Mouse (Mus musculus) lung, postnatal 0 days (tissue): Measurements from ENCODE around the gene Atp6v1g2. TPM values are rescaled to one million over a fixed set of nuclear protein-coding genes. Genes with fewer than 3 reads are reported as not detected.

Source experiments
- ATAC-seq: fragments of 200-750 bp; cut with Nextera tagmentation; 2 replicates; pipeline ENCODE4 v1.8.0; 2017; ENCODE audit warnings: moderate library complexity
- DNase-seq: peaks from one replicate; pipeline ENCODE4 v3.0.0-alpha.2; 2016; ENCODE audit warnings: low spot score
- H3K27ac ChIP-seq: fragments of 300-500 bp; sonication (generic); 2 replicates; pipeline ENCODE4 v1.5.1; 2014; ENCODE audit warnings: antibody characterized with exemption, mild to moderate bottlenecking, low read length, mixed read lengths
- H3K27me3 ChIP-seq: fragments of 300-500 bp; sonication (generic); replicated peaks from 2 replicates; pipeline ENCODE4 v1.6.1; 2014; ENCODE audit warnings: low read length, mixed read lengths; ENCODE audit not compliant: insufficient read depth
- H3K36me3 ChIP-seq: fragments of 300-500 bp; sonication (generic); 2 replicates; pipeline ENCODE4 v1.6.1; 2014; ENCODE audit warnings: low read length, mixed read lengths; ENCODE audit not compliant: insufficient read depth
- H3K4me1 ChIP-seq: fragments of 300-500 bp; sonication (generic); 2 replicates; pipeline ENCODE4 v1.6.1; 2014; ENCODE audit warnings: antibody characterized with exemption, low read depth, low read length, mixed read lengths; ENCODE audit not compliant: insufficient read depth
- H3K4me2 ChIP-seq: fragments of 300-500 bp; sonication (generic); replicated peaks from 2 replicates; pipeline ENCODE4 v1.6.1; 2014; ENCODE audit warnings: low read depth, mild to moderate bottlenecking, low read length, moderate library complexity, mixed read lengths
- H3K4me3 ChIP-seq: fragments of 300-500 bp; sonication (generic); 2 replicates; pipeline ENCODE4 v1.5.1; 2014; ENCODE audit warnings: low read depth, low read length
- H3K9ac ChIP-seq: fragments of 300-500 bp; sonication (generic); replicated peaks from 2 replicates; pipeline ENCODE4 v1.6.1; 2014; ENCODE audit warnings: low read depth, mild to moderate bottlenecking
- H3K9me3 ChIP-seq: fragments of 300-500 bp; sonication (generic); 2 replicates; pipeline ENCODE4 v1.6.1; 2016; ENCODE audit warnings: low read length, mixed read lengths
- CTCF ChIP-seq: IDR thresholded peaks from 2 replicates; pipeline ENCODE4 v1.5.1; 2016; ENCODE audit warnings: antibody characterized with exemption, mild to moderate bottlenecking
- EP300 ChIP-seq: IDR thresholded peaks from 2 replicates; pipeline ENCODE4 v1.6.1; 2016; ENCODE audit warnings: antibody characterized with exemption, mild to moderate bottlenecking, control low read depth
- WGBS: fragments of 180-500 bp; shearing (Covaris S2); extraction: QIAGEN DNeasy Blood & Tissue Kit; methylation state at CpG from one replicate; pipeline ENCODE4 v1.1.7; 2014; 5-methylcytosine and 5-hydroxymethylcytosine counted together
- polyA plus RNA-seq: library from polyadenylated mRNA; unstranded; fragments of >200 nt; fragmentation: Nextera tagmentation; extraction: Ambion mirVana; gene quantifications from 2 replicates; pipeline ENCODE4 v1.2.1, GENCODE M21; 2015

Gene Atp6v1g2
- polyA plus RNA-seq, 1 experiment from 2014 or later, result 4.7 TPM

DNA sequence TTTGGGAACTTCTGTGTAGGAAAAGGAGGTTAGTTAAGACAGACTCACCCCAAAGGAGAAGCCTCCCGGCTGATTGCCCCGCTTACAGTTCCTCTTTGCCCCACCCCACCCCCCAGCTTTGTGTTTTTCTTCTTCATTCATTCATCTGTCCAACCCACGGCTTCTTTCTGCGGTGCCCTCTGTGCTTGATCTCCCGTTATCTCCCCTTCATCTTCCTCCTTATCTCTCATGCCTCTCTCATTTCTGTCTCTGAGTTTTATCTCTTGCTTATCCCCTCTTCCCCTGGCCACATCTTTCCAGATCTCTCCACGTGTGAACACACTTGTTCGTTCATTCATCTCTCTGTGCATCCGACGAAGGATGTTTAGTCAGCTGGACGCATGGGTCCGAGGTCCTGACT lies 32.3 kb upstream of the Atp6v1g2 start:
- no peaks in the 10 kb centered on the region for H3K9me3 ChIP-seq
- H3K4me3 ChIP-seq, result no peak overlapping the region
- no peak for TF ChIP-seq CTCF
- TF ChIP-seq EP300, result no peak
- no peaks in the 10 kb centered on the region for H3K4me1 ChIP-seq
- H3K36me3 ChIP-seq, result no peaks in the 10 kb centered on the region
- 0 out of 2 replicates have a peak, but pooled peaks cover 3% of the 10 kb centered on the region for H3K27me3 ChIP-seq
- H3K27ac ChIP-seq, result no peak overlapping the region
- no peak overlapping the region for H3K9ac ChIP-seq
- ATAC-seq (no peak), DNase-seq (no peak)
- H3K4me2 ChIP-seq, result no peak overlapping the region
- WGBS, result 51% methylated on average over 11 of the region's 11 CpGs

DNA sequence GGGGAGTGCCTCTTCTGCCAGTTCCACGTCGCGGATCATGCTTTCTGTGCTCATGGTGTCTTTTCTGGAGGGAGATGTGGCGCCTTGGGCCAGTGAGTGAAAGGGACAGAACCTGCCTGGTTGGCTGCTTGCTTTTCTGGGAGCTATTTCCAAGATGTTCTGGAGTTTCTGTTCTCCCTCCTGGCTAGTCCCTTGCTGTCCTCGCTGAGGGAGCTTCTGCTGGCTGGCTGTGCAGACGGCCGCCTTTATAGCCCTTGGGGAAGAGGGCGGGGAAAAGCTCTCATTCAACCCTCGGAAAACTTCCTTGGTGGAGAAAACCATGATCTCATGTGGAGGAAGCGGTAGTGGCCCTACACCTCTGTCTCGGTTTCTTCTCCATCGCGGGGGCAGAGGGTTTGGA lies 31.7 kb upstream of the Atp6v1g2 start, which contains the start of gene Tnf:
Gene Tnf, minus strand, starts transcription at position 221 of the 400 bp plus-strand sequence.
- Histone ChIP-seq H3K4me2 (0 out of 2 replicates have a peak within 1 kb of the TSS, but pooled peaks have one; percentile 3), H3K27me3 (0 out of 2 replicates have a peak, but pooled peaks cover 3% of the 10 kb centered on the region), H3K4me1 (no peaks in the 10 kb centered on the region), H3K9ac (no peak within 1 kb of the TSS), H3K27ac (no peak within 1 kb of the TSS), H3K9me3 (no peaks in the 10 kb centered on the region), H3K4me3 (no peak within 1 kb of the TSS), H3K36me3 (no peaks in the 10 kb centered on the region)
- peak; percentile 50 for DNase-seq
- no peak for TF ChIP-seq CTCF
- no peak for TF ChIP-seq EP300
- peak; percentile 26; the same call in 1 of the 2 replicates for ATAC-seq
- 30% methylated on average over 13 of the region's 13 CpGs for WGBS

DNA sequence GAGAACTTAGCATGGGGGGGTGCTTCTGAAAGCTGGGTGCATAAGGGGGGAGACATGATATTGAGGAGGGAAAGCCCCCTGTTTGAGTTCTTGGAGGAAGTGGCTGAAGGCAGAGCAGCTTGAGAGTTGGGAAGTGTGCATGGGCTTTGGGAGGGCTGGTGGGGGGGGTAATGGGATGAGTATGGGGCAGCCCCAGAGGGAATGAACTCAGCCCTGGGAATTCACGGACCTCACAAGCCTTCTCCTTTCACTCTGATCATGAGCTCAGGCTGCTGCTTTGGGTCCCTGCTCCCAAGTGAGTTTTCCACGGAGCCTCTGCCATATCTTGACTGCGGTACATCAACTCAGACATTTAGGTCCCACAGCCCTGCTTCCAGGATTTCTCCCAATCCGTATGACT lies 31.0 kb upstream of the Atp6v1g2 start:
- Histone ChIP-seq H3K36me3 (no peaks in the 10 kb centered on the region), H3K9me3 (no peaks in the 10 kb centered on the region), H3K4me1 (no peaks in the 10 kb centered on the region), H3K4me2 (no peak overlapping the region), H3K27me3 (0 out of 2 replicates have a peak, but pooled peaks cover 3% of the 10 kb centered on the region), H3K9ac (no peak overlapping the region), H3K4me3 (no peak overlapping the region), H3K27ac (no peak overlapping the region)
- 70% methylated on average over 4 of the region's 4 CpGs for WGBS
- no peak for TF ChIP-seq EP300
- TF ChIP-seq CTCF, result no peak
- DNase-seq (no peak), ATAC-seq (no peak)

DNA sequence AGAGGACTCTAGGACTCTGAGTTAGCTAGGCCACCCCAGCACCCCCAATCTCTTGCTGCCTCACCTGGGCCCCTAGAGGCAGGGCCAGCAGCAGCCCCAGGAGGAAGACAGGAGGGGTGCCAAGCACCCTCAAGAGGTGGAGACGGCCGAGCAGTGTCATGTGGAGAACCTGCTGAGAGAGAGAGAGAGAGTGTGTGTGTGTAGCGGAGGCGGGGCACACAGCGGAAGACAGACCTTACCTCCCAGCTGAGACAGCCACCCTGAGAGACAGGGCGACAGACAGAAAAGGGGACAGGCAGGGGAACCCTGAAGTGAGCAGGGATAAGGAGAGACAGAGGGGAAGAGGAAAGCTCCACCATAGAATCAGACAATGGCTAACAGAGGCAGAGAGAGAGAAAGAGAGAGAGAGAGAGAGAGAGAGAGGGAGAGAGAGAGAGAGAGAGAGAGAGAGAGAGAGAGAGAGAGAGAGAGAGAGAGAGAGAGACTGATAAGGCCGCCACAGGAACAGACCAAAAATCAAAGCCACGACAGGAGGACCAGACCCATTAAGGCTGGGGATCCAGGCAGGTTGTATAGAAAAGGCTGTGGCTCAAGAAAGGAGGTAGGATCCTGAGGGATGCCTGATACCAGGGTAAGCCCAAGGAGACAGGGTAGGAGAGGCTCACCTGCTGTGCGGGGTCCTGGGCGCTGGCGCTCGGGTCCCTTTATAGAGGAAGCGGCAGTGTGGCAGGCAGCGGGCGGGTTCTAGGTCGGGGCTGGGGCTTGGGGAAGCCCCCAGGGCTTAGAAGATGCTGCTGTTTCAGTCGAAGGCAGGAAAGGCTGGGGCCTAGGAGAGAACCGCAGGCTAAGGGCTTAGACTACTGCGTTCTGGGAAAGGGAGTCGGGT lies 28.7 kb upstream of the Atp6v1g2 start, which contains the start of gene Lta:
Gene Lta, minus strand, starts transcription at position 858 of the 886 bp plus-strand sequence.
- DNase-seq (no peak), ATAC-seq (no peak)
- H3K4me1 ChIP-seq, result no peaks in the 10 kb centered on the region
- no peak within 1 kb of the TSS for H3K4me3 ChIP-seq
- no peaks in the 10 kb centered on the region for H3K36me3 ChIP-seq
- TF ChIP-seq EP300, result no peak
- no peak for TF ChIP-seq CTCF
- H3K27ac ChIP-seq, result no peak within 1 kb of the TSS
- 32% methylated on average over 19 of the region's 20 CpGs for WGBS
- no peak within 1 kb of the TSS for H3K9ac ChIP-seq
- no peaks in the 10 kb centered on the region for H3K9me3 ChIP-seq
- H3K27me3 ChIP-seq, result 0 out of 2 replicates have a peak, but pooled peaks cover 3% of the 10 kb centered on the region
- H3K4me2 ChIP-seq, result no peak within 1 kb of the TSS

DNA sequence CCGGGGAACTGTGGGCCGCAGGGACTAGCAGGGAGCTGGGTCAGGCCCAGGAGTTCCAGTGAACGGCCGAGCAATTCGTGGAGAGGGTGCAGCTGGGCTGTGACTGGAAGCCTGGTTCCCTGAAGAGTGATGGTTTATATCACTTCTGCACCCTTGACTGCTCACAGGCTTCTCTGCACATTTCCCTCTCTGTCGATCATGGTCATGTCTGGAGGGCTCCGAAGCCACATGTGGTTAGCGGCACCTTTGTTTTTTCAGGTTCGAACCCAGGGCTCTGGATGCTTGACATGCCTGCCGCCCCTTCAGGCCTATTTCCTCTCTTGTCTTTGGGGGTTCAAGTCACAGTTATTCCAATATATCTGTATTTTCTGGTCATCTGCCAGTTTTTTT lies 28.1 kb upstream of the Atp6v1g2 start:
- Histone ChIP-seq H3K4me2 (no peak overlapping the region), H3K9ac (no peak overlapping the region), H3K27ac (no peak overlapping the region), H3K4me3 (no peak overlapping the region), H3K9me3 (no peaks in the 10 kb centered on the region), H3K4me1 (no peaks in the 10 kb centered on the region), H3K36me3 (no peaks in the 10 kb centered on the region), H3K27me3 (0 out of 2 replicates have a peak, but pooled peaks cover 3% of the 10 kb centered on the region)
- DNase-seq (no peak), ATAC-seq (no peak)
- 53% methylated on average over 10 of the region's 10 CpGs for WGBS
- TF ChIP-seq CTCF (no peak), EP300 (no peak)

DNA sequence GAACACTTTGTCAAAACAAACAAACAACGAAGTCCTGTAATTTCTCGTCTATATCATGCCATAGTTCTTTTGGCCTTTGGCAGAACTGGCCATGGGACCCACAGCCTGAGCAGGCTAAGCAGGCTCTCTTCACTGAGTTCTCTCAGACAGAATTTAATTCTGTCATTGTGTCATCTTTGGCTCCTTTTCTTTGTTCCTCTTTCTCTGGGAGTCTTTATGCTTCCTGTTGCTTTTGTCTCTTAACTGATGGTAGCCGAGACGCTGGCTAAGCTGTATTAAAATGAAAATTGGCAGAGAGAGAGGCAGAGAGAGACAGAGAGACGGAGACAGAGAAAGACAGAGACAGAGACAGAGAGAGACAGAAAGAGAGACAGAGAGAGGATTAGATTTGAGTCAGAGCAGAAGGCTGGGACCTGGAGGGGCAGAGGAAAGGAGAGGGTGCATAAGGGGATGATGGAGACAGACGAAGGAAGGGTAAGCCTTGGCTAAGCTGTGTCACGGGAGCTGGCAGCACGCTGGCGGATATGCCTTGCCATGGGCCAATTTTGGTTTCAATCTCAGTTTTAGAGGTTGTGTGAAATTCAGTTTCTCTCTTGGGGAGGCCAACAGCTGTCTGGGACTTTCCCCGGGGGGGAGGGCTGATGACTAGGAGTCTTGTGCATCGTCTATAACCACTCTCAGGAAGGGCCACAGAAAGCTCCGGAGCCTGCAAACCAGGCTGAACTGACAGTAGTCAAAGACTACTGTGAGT lies 23.5 kb upstream of the Atp6v1g2 start:
- TF ChIP-seq EP300, result no peak
- no peak for TF ChIP-seq CTCF
- no peaks in the 10 kb centered on the region for H3K36me3 ChIP-seq
- WGBS, result 72% methylated on average over 12 of the region's 12 CpGs
- DNase-seq (no peak), ATAC-seq (no peak)
- H3K4me1 ChIP-seq, result no peaks in the 10 kb centered on the region
- no peaks in the 10 kb centered on the region for H3K27me3 ChIP-seq
- H3K4me3 ChIP-seq, result no peak overlapping the region
- H3K9me3 ChIP-seq, result no peaks in the 10 kb centered on the region
- no peak overlapping the region for H3K27ac ChIP-seq
- no peak overlapping the region for H3K9ac ChIP-seq
- H3K4me2 ChIP-seq, result no peak overlapping the region
